Mouse (Mus musculus): ENCODE results near the gene Wfdc8. TPM values are rescaled to one million over a fixed set of nuclear protein-coding genes. Genes with fewer than 3 reads are reported as not detected.
"Not testable (repeated sequence)": the region's sequence is repeated elsewhere in the genome, so short reads cannot be mapped to it uniquely, and the experiment has no call there.

Wfdc8 gene
- not detected for total RNA-seq (2021)
- long read RNA-seq: 0 reads

DNA sequence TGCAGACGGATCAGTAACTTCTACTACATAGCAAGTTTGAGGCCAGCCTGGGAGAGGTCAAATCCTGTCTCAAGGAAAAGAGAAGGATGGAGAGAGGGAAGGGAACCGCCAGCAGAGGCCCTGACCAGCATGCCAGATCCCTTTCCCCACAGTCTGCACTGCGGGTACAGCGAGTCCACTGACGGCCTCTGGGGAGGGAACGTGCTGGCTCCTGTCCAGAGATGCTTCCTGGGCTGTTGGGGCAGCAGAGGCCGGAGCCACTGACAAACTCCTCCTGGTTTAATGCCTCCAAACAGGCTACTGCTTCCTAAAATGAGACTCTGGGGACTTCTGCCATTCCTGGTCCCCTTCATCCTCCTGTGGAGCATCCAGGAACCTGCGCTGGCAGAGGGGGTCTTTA is at the start of gene Wfdc8, which contains the start of gene Wfdc6b:
Gene Wfdc8, minus strand, starts transcription at position 156 of the 400 bp plus-strand sequence.
Gene Wfdc6b, plus strand, starts transcription at position 52 of the 400 bp plus-strand sequence.
- DNase-seq (ENCODE audit: low spot score in 2 of 2): not testable (repeated sequence)

DNA sequence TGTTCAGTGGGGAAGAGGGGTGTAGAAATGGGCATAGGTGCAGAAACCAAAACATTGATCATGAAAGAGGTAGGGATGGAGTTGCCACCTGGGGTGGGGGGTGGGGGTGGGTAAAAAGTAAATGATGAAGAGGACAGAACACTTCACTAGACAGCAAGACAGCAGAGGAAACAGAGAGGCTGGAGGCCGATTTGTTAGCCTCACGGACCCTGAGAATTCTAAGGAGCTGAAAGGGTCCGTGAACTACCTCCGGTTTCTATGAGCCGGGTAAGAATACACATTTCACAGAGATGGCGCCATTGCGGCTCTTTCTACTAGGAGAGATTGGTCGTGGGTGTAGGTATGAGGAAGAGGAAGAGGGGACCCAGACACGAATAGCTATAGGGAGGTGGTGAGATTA is 43.1 kb upstream of the Wfdc8 start, which contains the start of gene Wfdc9:
Gene Wfdc9, minus strand, starts transcription at position 101 of the 400 bp plus-strand sequence.
- DNase-seq (ENCODE audit: low spot score in 2 of 2): no peak

DNA sequence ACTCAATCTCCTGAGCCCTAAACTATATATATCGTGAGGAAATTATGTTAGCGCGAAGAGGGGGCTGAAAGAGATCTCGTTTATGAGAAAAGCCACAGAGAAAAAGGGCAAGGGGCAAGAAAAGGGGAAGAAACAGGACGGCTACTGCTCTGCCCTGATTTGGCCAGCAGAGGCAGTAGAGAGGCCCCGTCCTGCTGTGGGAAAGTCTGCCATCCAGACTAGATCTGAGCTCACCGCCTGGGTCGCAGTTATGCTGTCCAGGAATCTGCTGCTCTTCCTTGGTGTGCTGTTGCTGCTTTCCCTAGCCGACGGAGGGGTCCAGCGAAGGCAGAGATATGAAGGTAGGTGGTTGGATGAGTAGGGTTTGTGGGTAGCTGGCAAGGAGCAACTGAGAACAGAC is 42.4 kb upstream of the Wfdc8 start, which contains the start of gene Wfdc10:
Gene Wfdc10, plus strand, starts transcription at position 189 of the 400 bp plus-strand sequence.
- peak in 1 of 2 experiments; percentile 13 for DNase-seq (ENCODE audit: low spot score in 2 of 2)

DNA sequence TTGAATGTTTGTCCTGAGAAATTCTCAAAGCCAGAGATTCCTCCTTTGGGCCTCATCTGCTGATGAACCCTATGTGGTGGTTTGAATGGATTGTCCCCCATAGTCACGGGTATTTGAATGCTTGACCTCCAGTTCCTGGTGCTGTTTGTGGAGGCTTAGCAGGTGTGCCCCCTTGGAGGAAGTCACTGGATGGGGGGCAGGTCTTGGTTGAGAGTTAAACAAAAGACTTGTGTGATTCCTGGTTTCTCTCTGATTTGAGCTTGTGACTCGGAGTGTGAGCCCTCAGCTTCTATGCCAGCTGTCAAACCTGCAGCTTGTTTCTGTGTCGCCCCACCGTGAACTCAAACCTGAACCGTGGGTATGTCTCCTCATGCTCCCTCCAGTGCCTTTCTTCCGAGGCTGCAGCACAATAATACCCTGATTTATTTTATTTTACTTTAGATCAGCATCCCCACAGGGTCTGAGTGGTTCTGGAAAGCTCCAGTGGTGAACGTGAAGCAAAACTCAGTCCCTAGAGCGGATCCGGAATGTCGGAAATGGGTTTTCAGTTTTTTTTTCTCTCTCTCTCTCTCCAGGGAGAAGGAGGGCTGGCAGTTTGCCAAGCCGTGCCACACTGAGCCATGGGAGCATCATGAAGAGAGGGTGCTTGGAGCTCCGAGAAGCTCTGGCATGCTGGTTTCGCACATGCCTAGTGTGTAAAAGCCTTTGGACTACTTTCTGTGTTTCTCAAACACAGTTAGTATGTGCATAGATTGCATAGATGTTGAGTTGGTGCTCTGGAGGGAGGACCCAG is 28.7 kb upstream of the Wfdc8 start:
- peak in 1 of 2 experiments; percentile 21 for DNase-seq (ENCODE audit: low spot score in 2 of 2)

DNA sequence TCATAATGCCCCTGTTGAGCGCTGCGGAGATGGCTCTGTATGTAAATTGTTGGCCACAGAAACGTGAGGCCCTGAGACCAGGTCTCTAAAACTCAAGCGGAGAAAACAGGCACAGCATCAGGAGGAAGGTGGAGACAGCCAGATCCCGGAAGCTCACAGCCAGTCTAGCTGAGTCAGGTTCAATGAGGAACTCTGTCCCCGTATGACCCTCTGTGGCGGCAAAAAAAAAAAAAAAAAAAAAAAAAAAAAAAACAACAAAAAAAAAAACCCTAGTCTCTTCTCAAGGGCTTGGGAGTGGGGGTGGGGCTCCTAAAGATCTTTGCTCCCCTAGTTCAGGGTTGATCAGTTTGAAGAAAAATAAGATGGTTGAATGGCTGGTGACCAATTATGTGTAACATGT is 27.7 kb upstream of the Wfdc8 start:
- DNase-seq (ENCODE audit: low spot score in 2 of 2): no peak

DNA sequence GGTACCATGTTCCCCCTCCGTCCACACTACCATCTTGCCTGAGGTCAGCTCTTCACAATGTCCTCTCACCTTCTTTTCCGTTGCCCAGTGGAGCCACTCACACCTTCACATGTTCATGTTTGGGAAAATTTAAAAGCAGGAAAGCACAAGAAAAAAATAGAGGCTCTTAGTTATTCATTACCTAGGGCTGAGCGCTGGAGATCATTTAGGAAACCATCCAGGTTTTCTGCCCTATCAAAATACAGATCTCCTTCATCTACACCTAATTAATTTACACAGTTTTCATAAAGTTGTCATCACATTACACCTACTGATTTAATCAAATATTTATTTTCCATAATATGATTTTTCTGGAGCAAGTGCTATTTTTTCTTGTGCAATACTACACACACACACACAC is 25.3 kb upstream of the Wfdc8 start, which contains the start of gene Wfdc16:
Gene Wfdc16, minus strand, starts transcription at position 101 of the 400 bp plus-strand sequence.
- DNase-seq (ENCODE audit: low spot score in 2 of 2): no peak

DNA sequence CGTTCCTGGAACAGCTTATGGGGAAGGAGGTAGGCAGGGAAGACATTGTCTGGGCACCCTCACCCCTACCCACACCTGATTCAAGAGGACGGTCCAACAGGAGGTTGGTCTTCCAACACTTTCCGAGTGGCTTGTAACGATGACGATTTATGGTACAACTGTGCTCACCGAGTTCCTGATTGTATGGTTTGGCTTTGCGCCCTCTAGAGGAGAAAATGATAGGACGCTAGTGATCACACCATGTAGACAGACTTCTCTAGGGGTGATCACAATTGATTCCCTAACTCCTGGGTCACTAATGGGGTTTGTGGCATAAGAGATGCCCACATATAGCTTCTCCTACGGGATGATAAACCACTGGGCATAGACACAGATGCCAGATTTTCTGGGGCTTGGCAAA is 21.8 kb upstream of the Wfdc8 start:
- DNase-seq (ENCODE audit: low spot score in 2 of 2): no peak

DNA sequence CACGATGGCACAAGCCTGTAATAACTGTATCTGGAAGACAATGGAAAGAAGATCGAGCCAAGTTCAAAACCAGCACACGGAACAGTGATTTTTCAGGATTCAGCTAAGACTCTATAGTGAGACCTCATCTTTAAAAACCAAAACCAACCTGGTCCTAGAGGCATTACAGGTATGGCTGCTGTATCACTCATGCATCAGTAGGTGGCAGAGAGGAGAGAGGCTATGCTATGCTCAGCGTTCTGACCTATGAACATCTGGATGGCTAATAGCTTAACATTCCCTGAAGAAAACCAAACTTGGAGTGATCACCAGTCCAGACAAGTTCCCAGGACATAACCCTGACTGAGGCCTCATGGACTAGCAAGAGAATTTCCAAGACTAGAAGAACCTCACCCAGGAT is 8.3 kb upstream of the Wfdc8 start:
- no peak for DNase-seq (ENCODE audit: low spot score in 2 of 2)

DNA sequence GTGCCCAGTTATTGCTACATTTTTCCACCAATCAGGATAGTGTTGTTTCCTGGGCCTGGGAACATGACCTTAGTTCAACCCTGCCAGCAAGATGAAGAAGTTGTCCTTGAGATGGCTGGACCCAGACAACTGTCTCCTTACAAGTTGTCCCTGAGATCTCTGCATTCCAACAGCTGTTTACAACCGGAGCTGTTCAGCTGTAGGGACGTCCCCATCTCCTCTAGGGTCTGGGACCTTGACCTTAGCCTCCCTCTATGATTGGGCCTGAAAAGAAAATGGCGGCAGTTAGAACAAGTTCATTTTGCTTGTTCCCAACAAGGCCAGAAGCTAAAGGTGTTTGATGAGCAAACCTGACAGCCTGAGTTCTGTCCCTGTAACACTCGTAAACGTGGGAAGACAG is 5.6 kb upstream of the Wfdc8 start:
- no peak for DNase-seq (ENCODE audit: low spot score in 2 of 2)

DNA sequence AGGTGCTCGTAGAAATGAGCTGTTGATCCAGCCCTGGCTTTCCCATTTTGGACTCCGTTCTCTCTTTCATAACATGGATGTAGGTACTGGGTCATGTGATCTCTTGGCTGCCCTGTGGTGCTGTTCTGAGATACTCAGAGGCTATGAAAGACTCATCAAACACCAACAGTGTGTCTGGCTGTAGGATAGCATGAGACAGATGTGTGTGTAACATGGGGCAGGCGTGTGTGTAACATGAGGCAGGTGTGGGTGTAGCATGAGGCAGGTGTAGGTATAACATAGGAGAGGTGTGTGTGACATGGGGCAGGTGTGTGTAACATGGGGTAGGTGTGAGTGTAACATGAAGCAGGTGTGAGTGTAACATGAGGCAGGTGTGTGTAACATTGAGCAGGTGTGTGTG is 2.0 kb upstream of the Wfdc8 start:
- no peak for DNase-seq (ENCODE audit: low spot score in 2 of 2)

DNA sequence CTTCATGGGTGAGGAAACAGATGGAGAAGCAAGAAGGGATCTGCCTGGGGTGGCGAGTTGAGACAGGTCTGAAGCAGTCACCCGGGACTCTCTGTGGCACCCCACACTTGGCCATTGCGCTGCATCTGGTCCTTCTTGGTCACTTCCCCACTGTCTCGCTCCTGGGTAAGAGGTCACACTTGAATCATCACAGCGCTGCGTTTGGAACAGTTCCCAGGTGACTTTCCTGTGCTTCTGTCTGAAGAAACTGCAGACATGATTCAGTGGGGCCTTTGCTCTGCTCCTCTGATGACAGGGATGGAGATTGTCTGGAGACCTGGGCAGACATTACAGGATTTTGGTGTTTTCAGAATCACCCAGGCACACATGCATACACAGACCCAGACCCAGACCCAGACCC is 4.6 kb downstream of the Wfdc8 start:
- DNase-seq (ENCODE audit: low spot score in 2 of 2): no peak

DNA sequence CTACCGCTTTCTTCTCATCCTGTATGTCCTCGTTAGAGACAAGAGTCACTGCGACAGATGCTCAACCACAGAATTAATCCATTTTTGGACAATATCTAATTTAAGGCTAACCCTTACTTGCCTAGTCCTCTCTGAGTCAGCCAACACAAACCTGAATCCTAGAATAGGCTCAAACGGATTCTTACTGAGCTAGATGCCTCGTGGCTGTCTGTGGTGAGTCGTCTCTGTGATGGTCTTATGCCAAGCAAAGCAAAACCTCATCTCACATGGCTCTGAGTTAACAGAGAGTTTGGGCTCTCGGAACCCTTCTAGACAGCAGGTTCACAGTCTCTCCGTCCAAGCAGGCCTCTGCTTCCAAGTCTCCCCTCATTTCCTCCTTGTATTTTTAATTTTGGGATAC is 9.0 kb downstream of the Wfdc8 start:
- DNase-seq (ENCODE audit: low spot score in 2 of 2): no peak

DNA sequence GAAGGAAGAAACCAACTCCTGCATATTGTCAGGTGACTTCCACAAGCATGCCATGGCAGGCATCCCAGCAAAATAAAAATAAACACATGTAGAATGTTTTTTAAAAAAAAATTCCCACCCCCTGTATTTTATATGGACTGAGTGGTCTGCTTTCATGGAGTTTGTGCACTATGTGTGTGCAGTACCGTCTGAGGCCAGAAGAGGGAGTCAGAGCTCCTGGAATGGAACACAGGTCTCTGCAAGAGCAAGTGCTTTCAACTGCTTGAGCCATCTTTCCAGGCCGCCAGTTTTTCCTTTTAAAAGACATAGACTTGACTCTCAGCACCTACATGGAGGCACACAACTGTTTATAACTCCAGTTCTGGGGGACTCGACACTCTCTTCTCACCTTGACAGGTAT is 9.9 kb downstream of the Wfdc8 start:
- no peak for DNase-seq (ENCODE audit: low spot score in 2 of 2)

DNA sequence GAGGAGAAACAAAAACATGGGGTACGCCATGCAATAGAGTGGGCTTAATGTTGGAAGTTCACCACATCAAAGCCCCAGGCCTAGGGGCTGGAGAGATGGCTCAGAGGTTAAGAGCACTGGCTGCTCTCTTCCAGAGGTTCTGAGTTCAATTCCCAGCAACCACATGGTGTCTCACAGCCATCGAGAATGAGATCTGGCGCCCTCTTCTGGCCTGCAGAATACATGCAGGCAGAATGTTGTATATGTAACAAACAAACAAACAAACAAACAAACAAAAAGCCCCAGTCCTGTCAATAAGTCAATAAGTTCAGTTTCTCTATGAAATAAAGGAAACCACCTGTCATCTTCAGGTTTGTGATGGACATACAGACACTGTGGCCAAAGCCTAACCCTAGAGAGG is 13.2 kb downstream of the Wfdc8 start:
- no peak for DNase-seq (ENCODE audit: low spot score in 2 of 2)

DNA sequence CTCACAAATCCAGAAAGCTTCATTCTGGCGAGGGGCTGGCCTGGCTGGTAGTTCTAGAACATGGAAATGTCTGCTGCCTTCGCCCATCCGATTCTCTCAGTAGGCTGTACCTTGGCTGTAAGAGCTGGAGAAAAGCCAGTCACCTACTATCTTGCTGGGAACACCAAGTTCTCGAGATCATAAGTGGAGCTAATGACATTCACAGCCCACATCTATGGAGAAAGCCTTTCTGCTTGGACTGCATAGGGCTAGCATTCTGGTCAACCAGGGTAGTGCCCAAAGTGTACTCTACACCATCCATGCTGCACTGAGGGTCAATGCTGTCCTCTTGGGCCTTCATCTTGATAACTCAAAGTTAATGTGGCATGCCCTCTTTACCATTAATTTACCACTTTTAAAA is 19.9 kb downstream of the Wfdc8 start, which contains the start of gene Eppin:
Gene Eppin, minus strand, starts transcription at position 101 of the 400 bp plus-strand sequence.
- no peak for DNase-seq (ENCODE audit: low spot score in 2 of 2)

DNA sequence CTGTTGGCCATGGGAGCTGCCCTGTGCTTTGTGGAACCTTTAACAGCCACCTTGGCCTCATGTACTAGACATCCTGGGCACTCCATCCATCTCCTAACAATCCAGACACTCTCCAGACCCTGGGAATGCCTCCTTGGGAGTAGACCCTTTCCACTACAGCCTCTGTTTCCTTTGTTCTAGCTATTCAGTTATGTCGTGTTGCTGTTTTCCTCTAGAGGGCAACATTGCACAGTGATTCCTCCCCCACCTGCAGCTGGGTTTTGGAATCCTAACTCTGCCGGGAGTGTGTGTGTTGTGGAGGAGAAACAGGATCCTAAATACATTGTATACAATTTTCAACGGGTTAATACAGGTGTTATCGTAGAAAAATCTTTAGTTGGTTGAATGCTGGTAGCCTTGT is 21.4 kb downstream of the Wfdc8 start:
- DNase-seq (ENCODE audit: low spot score in 2 of 2): peak in 1 of 2 experiments; percentile 53

DNA sequence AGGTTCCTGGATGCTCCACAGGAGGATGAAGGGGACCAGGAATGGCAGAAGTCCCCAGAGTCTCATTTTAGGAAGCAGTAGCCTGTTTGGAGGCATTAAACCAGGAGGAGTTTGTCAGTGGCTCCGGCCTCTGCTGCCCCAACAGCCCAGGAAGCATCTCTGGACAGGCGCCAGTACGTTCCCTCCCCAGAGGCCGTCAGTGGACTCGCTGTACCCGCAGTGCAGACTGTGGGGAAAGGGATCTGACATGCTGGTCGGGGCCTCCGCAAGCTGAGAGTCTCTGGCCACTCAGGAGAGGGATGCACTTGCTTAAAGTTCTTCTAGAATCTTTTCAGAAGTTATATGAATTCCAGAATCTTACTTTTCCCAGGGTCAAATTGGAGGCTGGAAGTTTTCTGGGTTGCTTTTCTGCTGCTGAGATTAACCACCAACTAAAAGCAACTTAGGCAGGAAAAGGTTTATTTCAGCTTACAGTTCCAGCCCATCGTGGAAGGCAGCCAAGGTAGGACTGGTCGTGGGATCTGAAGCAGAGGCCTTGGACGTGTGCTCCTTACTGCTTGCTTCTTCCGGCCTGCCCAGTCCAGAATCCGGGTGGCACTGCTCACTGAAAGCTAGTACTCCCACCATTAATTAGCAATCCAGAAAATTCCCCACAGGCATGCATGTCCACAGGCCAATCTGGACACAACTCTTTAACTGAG is 28.3 kb downstream of the Wfdc8 start, which contains the start of gene Wfdc6a:
Gene Wfdc6a, minus strand, starts transcription at position 423 of the 701 bp plus-strand sequence.
- DNase-seq (ENCODE audit: low spot score in 2 of 2): not testable (repeated sequence)

DNA sequence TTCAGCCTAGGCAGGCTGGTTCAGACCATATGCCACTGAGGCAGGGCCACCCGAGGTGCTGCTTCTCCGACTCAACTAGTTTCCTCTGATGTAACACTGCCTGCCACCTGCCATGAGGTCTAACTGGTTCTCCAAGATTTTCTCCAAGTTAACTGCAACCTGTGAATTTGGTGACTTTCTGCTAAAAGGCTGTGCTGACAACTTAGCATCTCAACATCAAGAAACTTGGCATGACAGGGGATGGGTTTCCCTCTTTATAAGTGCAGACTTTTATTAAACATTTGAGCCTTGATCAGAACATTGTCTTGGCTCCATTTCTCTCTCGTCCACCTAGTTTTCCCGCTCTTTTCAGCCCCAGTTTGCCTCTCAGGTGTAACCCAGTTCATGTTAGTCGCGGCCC is 40.1 kb downstream of the Wfdc8 start, which contains the start of gene Spint3:
Gene Spint3, minus strand, starts transcription at position 101 of the 400 bp plus-strand sequence.
- not testable (repeated sequence) for DNase-seq (ENCODE audit: low spot score in 2 of 2)

DNA sequence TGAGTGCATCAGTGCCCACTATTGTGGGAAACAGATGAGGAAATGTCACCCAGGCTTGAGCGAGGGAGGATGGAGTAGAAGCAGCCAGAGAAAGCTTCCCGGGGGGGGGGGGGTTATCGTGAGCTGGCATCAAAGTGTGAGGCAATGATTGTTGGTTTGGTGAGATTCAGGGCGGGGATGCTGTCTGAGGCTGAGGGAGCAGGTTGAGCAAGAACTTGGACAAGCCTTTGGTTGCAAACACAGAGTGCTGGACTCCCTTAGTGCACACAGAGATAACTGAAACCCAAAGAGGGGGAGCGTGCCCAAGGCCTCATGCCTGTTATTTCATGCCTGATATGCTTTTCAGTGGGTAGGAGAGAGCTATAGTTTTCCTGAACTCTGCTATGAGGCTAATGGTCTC is 46.0 kb downstream of the Wfdc8 start:
- no peak for DNase-seq (ENCODE audit: low spot score in 2 of 2)

DNA sequence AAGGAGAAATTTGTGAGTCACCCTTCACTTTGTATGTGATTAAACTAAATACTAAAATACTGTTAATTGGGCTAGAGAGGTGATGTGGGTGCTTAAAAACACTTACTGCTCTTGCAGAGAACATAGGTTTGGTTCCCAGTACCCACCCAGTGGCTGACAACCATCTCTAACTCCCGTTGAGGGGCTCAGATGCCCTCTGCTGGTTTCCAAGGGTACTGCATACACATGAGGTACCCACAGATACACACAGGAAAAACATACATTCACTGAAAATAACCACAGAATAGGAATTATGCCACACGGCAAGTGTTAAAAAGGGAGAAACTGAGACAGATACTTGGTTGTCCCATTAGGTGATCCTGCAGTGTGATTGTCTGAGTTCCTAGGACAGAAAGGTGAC is 46.4 kb downstream of the Wfdc8 start:
- no peak for DNase-seq (ENCODE audit: low spot score in 2 of 2)

DNA sequence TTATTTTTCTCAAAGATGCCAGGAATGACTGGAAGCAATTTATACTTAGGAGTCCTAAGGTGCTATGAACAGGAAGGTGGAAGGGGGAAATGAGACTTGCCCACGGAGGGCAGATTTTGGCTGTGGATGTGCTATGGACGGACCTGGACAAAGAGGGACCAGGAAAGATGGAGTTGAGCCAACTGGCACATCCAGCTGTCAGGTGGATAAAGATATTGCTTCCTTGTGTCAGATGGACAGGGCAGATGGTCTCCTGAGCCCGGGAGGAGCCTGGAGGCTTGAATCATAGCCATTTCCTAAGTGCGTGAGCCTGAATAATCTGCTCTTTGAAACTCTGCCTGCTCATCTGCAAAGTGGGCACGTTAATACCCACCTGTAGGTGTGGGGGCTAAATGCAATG is 49.1 kb downstream of the Wfdc8 start:
- no peak for DNase-seq (ENCODE audit: low spot score in 2 of 2)
